Mouse (Mus musculus): ENCODE measurements at regions not wholly inside any gene's neighbourhood (a gene's known extent, or its start where the extent isn't known, plus 50 kb on each side); places are given as distances from the start of the nearest gene placed in this dataset.

DNA sequence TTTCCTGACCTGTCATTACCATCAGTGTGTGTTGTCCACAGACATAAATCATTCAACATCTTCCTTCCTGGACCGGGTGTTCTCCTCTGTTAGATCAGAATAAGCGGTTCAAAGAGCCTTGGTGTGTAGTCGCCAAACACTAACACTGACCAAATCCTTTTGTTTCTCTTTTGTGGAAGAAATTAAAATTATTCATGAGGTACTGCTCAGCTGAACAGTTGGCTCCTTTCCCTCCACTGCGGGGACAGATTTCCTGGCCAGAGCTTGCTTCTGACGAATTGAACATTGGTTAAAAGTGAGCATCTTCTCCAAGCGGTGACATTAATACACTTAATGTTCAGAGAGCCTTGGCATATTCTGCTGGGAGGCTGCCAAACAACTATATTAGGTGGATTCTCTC is 506.2 kb downstream of the 1810013L24Rik start:
- TF ChIP-seq MAX (IDR thresholded peaks at IDR 0.05) (no peak), MYOD1 (IDR thresholded peaks at IDR 0.05; ENCODE audit: control insufficient read depth, insufficient read length, low read depth) (no peak)

Measured in C2C12 (cell line).